Mouse (Mus musculus) CH12.LX (cell line): ENCODE measurements at regions not wholly inside any gene's neighbourhood (a gene's known extent, or its start where the extent isn't known, plus 50 kb on each side); places are given as distances from the start of the nearest gene placed in this dataset.

Source experiments
- DNase-seq: peaks from one replicate; pipeline ENCODE4 v3.0.0-alpha.2; 2013; ENCODE audit errors: extremely low read depth
- H3K27ac ChIP-seq: 2 replicates; pipeline ENCODE4 v1.5.1; 2012; ENCODE audit warnings: low read depth, mild to moderate bottlenecking, control low read depth, moderate library complexity; ENCODE audit not compliant: insufficient read depth
- H3K27me3 ChIP-seq: replicated peaks from 2 replicates; pipeline ENCODE3; 2012; ENCODE audit warnings: inconsistent platforms
- H3K36me3 ChIP-seq, 2 experiments: replicated peaks in 1 of 2; 2 replicates each; pipeline versions ENCODE3 to v1.6.1; 2012; ENCODE audit warnings: inconsistent platforms in 1 of 2, low read length in 1 of 2, mild to moderate bottlenecking in 1 of 2, mixed read lengths in 1 of 2, moderate library complexity in 1 of 2; ENCODE audit not compliant: control insufficient read depth in 1 of 2, insufficient read depth in 1 of 2
- H3K4me1 ChIP-seq, 2 experiments: 2 replicates each; pipeline ENCODE4 v1.6.1; 2012; ENCODE audit warnings: inconsistent platforms in 1 of 2, moderate library complexity in 1 of 2; ENCODE audit not compliant: insufficient read depth in 2 of 2, control insufficient read depth in 1 of 2
- H3K4me2 ChIP-seq: 2 replicates; pipeline ENCODE4 v1.6.1; 2012; ENCODE audit warnings: low read depth, mild to moderate bottlenecking, control low read depth; ENCODE audit not compliant: poor library complexity, insufficient read depth, severe bottlenecking
- H3K4me3 ChIP-seq, 3 experiments: fragments of 150-350 bp in 1 of 3; sonication (generic) in 1 of 3; replicated peaks in 1 of 3; 2 replicates each; pipeline versions ENCODE3 to v1.5.1; 2011 to 2012; ENCODE audit warnings: low read depth in 2 of 3, low read length in 2 of 3, mild to moderate bottlenecking in 2 of 3, moderate library complexity in 2 of 3, control low read depth in 1 of 3, improper control_type of control experiment in 1 of 3, inconsistent platforms in 1 of 3, mixed read lengths in 1 of 3; ENCODE audit not compliant: poor library complexity in 1 of 3
- H3K79me2 ChIP-seq: replicated peaks from 2 replicates; pipeline ENCODE4 v1.6.1; 2012; ENCODE audit warnings: mild to moderate bottlenecking, moderate library complexity; ENCODE audit not compliant: control insufficient read depth, poor library complexity, insufficient read depth, severe bottlenecking; ENCODE audit errors: extremely low read depth
- H3K9ac ChIP-seq: 2 replicates; pipeline ENCODE4 v1.6.1; 2012; ENCODE audit warnings: low read depth, mild to moderate bottlenecking, control low read depth, moderate library complexity; ENCODE audit not compliant: insufficient read depth
- H3K9me3 ChIP-seq: replicated peaks from 2 replicates; pipeline ENCODE3; 2012; ENCODE audit warnings: low read length, inconsistent platforms, mixed read lengths
- BHLHE40 ChIP-seq: IDR thresholded peaks from 2 replicates; pipeline ENCODE4 v1.6.1; 2011; ENCODE audit warnings: mild to moderate bottlenecking, low read depth, low read length, improper control_type of control experiment
- IRF4 ChIP-seq: IDR thresholded peaks from 2 replicates; pipeline ENCODE4 v1.6.1; 2014; ENCODE audit warnings: low read depth, mild to moderate bottlenecking, inconsistent platforms, low read length, improper control_type of control experiment
- NELFE ChIP-seq: IDR thresholded peaks from 2 replicates; pipeline ENCODE4 v1.6.1; 2011; ENCODE audit warnings: low read depth, low read length, improper control_type of control experiment
- RCOR1 ChIP-seq: conservative IDR thresholded peaks from 2 replicates; pipeline ENCODE4 v1.6.1; 2012; ENCODE audit warnings: low read depth, mild to moderate bottlenecking, inconsistent platforms, low read length, improper control_type of control experiment
- SIN3A ChIP-seq: IDR thresholded peaks from 2 replicates; pipeline ENCODE4 v1.6.1; 2012; ENCODE audit warnings: low read length, improper control_type of control experiment, inconsistent platforms
- SMC3 ChIP-seq: IDR thresholded peaks from 2 replicates; pipeline ENCODE4 v1.6.1; 2011; ENCODE audit warnings: low read depth, low read length, improper control_type of control experiment
- USF1 ChIP-seq: IDR thresholded peaks from 2 replicates; pipeline ENCODE4 v1.6.1; 2014; ENCODE audit warnings: low read depth, mild to moderate bottlenecking, inconsistent platforms, low read length, improper control_type of control experiment
- ZKSCAN1 ChIP-seq: IDR thresholded peaks from 2 replicates; pipeline ENCODE4 v1.6.1; 2012; ENCODE audit warnings: low read depth, inconsistent platforms, low read length, improper control_type of control experiment, borderline replicate concordance
- dilution Hi-C: fragments of 300-500 bp; cut with MboI; formaldehyde crosslinking; loops from 2 replicates; pipeline ENCODE4 v1.14.3; 2020; ENCODE audit warnings: low sequenced_read_pairs; ENCODE audit not compliant: extremely low pct_unique_long_range_greater_than_20kb, extremely low pct_ligation_motif_present
- in situ Hi-C: fragments of 300-500 bp; cut with MboI; formaldehyde crosslinking; loops from 3 replicates; pipeline ENCODE4 v1.14.3; 2019; ENCODE audit warnings: low sequenced_read_pairs, low pct_ligation_motif_present, low pct_unique_long_range_greater_than_20kb, mixed read lengths

GRCm38 (mm10) chr13:116243272-116243784 is 66.2 kb downstream of the Isl1 start:
- Histone ChIP-seq H3K27ac (no peak overlapping the region), H3K79me2 (no peaks in the 10 kb centered on the region), H3K36me3 (no peaks in the 10 kb centered on the region), H3K4me3 (no peak overlapping the region), H3K4me2 (no peak overlapping the region), H3K9me3 (peaks cover 31% of the 10 kb centered on the region), H3K4me1 (no peaks in the 10 kb centered on the region), H3K9ac (no peak overlapping the region), H3K27me3 (no peaks in the 10 kb centered on the region)
- in situ Hi-C loops: no loop called here
- dilution Hi-C loops: no loop called here
- no peak for TF ChIP-seq IRF4
- no peak for DNase-seq

- Histone ChIP-seq H3K9ac (no peak overlapping the region), H3K27me3 (no peaks in the 10 kb centered on the region), H3K4me3 (no peak overlapping the region), H3K9me3 (peaks cover 28% of the 10 kb centered on the region), H3K27ac (no peak overlapping the region), H3K79me2 (no peaks in the 10 kb centered on the region), H3K36me3 (no peaks in the 10 kb centered on the region), H3K4me1 (no peaks in the 10 kb centered on the region), H3K4me2 (no peak overlapping the region)
- DNase-seq: no peak
- dilution Hi-C loops: no loop called here
- no peak for TF ChIP-seq SMC3
- no peak for TF ChIP-seq SIN3A
- no peak for TF ChIP-seq NELFE
- in situ Hi-C loops: no loop called here
These were observed 94.4 kb downstream of the Isl1 start for GRCm38 (mm10) chr13:116215101-116215500.

DNA sequence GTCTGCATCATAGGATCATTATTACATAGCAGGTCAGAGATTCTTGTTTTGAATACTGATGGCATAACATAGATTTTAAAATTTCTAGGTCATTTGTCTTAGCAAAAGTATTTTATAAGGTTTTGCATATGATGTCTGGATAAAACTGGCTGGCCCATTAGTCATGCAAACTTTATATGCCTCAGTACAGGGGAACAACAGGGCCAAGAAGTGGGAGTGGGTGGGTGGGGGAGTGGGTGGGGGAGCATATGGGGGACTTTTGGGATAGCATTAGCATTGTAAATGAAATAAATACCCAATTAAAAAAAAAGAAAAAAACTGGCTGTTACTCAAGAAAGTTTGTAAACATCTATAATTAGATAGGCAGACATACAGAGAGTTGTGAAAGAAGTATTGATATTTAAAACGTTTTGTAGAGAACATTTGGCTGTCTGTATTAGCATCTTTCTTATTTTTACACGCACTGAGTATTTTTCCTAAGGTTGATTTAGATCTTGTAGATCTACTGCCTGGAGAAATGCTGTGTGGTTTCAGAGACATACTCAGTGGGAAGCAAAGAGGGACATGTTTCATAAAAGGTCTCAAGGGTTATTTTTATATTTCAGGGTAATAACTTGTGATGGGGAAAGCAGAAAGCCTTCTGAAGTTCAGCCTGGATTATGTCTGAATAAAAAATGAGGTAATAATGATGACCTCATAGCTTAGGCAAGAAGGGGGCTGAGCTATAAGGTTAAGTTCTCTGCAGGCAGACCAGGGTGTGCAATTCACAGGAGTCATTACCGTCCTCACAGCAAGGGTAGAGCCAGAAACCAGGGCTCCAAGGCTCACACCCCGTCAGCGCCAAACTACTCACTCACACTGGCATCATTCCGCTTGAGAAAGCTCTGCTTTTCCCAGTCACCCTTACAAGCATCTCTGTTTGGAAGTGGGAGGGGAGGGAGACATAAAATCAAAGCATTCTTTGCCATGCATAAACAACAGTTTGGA is 95.4 kb downstream of the Isl1 start:
- H3K4me1 ChIP-seq: no peaks in the 10 kb centered on the region
- no peaks in the 10 kb centered on the region for H3K36me3 ChIP-seq
- H3K27me3 ChIP-seq: no peaks in the 10 kb centered on the region
- in situ Hi-C loops (no loop called here), dilution Hi-C loops (no loop called here)
- no peak for DNase-seq
- H3K4me2 ChIP-seq: no peak overlapping the region
- TF ChIP-seq NELFE (no peak), BHLHE40 (no peak), RCOR1 (no peak), ZKSCAN1 (no peak), USF1 (no peak)
- H3K27ac ChIP-seq: no peak overlapping the region
- H3K9ac ChIP-seq: no peak overlapping the region
- H3K4me3 ChIP-seq: no peak overlapping the region
- no peaks in the 10 kb centered on the region for H3K79me2 ChIP-seq
- H3K9me3 ChIP-seq: peaks cover 32% of the 10 kb centered on the region
